Mouse (Mus musculus) kidney, postnatal 25 days (tissue): ENCODE data around the gene Uhrf1bp1.
A peak's percentile ranks its signal among the peaks of the same experiment; 100 is the strongest.

Experiments used
- DNase-seq, 2 experiments: peaks; one replicate each; pipeline ENCODE4 v3.0.0; 2021; ENCODE audit warnings: mixed read lengths in 2 of 2

Gene Uhrf1bp1

DNA sequence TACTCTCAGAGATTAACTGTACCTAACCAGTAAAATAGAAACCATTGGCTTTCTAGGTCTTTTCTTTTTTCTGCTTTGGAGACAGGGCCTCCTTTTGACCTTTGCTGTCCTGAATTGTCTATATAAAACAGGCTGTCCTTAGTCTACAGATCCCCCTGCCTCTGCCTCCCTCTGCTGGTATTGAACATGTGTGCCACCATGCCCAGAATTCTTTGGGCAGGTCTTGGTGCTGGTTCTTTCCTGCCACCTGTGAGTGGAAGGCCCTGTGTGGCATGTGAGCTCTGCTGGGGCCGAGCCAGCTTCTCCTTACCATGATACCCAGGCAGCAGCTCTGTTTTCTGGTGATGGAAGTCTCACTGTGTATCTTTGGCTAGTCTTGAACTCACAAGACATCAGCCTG, 7.9 kb upstream of the Uhrf1bp1 start:
- no peak for DNase-seq

DNA sequence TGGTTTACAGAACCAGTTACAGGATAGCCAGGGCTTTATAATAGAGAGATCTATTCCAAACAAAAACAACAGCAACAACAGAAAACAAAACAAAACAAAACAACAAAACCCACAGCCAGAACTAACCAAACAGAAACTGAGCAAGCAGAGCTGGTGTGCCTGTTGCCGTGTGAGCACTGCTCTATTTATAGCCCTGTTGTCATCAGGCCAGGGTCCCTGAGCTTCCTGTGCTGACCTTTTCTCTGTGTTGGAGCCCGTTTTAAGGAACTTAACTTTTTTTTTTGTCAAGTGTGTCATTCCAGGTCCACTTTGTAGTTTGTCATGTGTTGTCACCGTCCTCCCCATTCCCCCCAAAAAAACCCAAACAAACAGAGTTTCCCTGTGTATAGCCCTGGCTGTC, 5.2 kb upstream of the Uhrf1bp1 start:
- DNase-seq, result no peak

DNA sequence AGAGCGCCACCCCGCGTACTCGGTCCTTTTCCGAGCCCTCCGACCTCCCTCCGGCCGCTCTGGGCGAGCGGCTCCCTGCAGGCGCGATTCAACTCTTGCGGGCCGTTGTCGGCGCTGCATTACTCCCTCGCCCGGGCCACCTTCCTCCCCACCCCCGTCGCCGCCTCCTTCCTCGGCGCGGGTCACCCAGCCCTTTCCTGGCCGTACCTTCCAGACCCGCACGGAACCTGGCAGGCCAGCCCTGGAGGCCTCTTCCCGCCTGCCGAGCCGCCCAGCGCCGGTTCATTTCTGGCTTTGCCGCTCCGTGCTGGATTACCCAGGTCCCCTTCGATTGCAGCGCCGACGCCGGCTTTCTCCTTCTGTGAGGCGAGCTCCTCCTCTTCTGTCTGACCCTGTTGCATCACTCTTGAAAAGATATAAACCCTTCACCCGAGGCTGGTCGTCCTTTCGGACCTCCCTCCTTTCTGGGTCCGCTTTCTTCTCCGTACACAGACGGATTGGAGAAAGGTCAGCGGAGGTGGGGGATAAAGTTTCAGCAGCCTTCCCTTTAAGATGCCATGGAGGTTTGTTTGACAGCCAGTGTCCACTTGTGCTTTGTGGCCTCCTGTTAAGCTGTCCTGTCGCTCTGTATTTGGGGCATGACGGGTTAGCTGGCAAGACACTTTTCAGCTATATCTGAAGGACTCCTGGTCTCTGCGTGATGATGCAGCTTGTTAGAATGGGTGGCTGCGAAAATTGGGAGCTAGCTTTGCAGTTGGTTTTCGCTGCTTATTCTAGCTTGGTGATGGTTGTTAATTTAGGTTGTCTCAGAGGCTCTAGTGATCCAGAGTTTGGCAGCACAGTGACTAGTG, 782 bp downstream of the Uhrf1bp1 start:
- peak; percentile 75 to 91 for DNase-seq

DNA sequence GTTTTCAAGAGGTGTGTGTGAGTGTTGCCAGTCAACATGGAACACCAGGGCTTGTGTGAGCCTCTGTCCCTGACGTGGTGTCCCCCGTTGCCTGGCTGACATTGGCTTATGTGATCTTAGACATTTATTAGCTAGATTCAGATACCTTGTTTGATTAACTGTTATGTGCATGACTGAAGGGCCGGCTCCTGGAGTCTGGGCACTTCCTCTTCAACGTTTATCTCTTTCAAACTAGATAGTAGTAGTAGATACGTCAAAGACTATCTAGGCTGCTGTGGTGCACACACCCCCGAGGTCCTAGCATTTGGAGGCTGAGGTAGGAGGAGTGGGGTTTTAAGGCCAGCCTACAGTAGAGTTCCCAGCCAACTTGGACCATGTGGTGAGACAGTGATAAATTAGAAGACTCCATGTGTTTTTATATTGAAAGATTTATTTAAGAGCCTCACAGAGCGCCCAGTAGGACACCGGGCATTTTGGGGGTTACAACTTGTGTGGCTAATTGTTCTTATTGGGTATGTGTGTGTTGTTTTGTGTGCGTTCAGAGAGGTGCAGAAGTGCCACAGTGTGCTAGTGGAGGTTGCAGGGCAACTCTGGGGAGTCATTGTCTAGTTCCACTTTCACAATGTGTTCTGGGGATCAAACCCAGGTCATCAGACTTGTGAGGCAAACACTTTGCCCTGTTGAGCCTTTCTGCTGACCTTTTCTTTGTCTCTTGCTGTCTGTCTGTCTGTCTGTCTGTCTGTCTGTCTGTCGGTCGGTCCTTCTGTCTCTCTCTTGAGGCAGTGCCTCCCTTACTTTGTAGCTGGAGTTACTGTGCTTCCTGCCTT, 1.6 kb downstream of the Uhrf1bp1 start:
- no peak for DNase-seq

DNA sequence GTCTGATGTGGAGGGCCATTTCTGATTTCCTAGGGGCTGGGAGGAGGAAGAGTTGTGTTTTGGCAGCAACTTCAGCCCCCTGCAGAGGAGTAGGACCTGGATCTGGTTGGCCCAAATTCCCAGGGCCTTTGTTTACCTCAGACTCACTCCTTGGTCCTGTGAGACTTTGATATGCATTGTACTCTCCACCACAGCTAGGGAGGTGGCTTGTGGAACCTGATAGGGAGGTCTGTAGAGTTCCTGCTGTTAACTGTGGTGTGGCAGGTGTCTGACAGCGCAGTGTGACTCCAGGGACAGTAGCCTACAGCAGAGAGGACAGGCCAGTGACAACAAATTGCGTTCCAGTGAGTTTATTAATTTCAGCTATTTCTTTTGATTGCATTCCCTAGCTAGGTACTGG, 2.9 kb downstream of the Uhrf1bp1 start:
- DNase-seq, result no peak

DNA sequence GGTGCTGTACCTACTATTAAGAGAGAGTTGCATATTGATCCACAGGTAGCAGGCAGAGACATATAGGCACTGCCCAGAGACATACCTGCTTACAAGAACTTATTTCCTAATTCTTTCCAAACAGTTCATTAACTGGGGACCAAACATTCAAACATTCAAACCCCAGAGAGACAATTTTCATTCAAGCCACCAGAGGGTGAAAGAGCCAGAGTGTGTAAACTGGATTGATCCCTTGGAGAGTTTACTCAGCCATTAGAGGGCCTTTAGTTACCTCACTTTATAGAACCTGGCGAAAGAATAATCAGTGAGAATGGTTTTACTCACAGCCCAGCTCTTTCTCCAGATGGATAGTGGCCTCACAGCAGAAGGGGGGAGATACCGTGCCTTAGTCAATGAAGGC, 9.2 kb downstream of the Uhrf1bp1 start:
- DNase-seq, result no peak

DNA sequence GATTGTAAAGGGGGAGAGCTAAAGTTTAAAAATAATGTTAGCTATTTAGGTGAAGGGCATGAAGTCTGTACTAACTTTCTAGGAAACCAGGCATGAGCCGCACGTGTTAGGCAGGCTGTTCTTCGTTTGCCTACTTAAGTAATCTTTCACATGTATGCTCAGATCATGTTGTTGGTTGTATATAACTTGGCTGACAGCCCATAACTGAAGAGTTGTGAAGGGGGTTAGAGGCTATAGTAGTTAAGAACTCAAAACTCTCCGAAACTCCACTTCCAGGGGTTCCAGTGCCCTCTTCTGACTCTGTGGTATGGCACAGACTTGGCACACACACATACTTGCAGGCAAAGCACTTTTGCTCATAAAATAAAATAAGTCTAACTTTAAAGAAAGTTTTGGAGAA, 10.5 kb downstream of the Uhrf1bp1 start:
- no peak for DNase-seq

DNA sequence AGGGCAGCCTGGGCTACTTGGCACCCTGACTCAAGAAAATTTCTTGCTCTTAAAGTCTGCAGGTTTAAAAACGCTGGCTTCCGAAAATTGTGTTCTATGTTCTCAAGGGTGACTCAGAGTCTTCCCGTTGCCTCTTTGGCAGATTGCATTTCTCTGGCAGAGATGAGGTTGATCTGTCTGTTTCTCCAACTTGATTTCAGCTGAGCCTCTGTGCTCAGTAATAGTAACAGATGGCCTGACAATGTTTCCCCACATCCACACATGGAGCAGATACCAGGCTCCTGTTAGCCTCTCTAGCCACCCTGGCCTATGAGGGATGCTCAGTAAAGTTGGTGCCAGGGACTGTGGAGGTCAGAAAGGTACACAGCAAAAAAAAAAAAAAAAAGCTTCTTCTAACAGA, 15.6 kb downstream of the Uhrf1bp1 start:
- DNase-seq, result no peak

DNA sequence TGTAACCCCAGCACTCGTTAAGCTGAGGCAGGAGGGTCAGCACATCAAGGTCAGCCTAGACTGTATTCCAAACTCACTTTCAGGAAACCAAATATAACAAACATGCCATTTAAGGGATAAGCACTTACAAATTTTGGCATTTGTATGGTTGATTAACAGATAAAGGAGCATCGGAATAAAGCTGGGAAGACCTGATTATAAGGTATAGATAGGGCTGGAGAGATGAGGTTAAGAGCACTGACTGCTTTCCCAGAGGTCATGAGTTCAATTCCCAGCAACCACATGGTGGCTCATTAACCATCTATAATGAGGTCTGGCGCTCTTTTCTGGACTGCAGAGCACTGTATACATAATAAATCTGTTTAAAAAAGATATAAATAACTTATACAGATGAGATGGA, 17.3 kb downstream of the Uhrf1bp1 start:
- DNase-seq, result no peak

DNA sequence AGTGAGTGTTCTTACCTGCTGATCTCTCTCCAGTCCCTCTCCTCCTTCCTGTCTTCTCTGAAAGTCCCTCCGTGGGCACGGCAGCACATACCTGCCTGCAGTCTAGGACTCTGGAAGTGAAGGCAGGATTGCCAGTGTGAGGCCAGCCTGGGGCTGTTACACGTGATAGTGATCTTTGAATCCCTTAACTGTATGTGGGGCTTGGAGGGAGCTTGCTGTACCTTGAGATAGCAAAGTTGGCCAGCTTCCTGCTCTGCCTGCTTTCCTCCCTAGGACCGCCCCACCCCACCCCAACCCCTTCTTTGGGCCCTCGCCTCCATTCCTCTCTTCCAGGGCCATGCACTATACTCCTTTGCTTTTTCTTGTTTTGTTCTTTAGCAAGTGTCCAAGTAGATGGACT, 18.3 kb downstream of the Uhrf1bp1 start:
- DNase-seq, result no peak

DNA sequence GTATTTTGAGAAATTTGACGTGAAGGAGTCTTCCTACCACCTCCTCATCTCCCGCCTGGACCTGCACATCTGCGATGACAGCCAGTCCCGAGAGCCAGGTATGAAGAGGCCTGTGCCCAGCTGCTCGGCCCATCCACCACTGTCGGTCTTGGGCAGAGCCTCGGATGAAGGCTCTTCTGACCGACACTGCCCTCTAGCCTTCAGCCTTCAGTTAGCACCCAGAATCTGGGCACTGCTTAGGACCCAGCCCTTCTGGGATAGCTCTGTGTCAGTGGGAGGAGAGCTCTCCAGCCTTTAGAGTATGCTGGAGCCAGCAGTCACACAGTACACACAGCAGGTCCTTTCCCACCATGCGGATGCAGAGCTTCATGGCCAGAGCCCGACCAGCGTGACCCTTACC, 25.3 kb downstream of the Uhrf1bp1 start:
- DNase-seq, result peak in 1 of 2 experiments; percentile 25

DNA sequence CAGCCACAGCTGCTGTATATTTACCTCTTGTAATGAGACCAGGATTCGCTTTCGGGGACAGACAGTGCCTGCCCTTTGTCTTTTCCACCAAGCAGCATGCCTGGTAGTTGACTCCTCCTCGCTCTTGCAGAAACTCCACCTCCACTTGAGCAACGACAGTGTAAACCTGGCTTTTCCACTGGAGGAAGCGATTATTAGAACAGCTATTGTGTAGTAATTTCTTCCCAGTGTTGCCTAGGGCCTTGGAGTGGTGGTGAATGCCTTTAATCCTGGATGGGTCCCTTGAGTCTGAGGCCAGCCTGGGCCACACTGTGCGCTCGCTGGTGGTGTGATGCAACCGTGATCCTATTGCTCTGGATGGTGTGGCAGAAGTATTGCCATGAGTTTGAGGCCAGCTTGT, 26.9 kb downstream of the Uhrf1bp1 start:
- DNase-seq, result no peak

DNA sequence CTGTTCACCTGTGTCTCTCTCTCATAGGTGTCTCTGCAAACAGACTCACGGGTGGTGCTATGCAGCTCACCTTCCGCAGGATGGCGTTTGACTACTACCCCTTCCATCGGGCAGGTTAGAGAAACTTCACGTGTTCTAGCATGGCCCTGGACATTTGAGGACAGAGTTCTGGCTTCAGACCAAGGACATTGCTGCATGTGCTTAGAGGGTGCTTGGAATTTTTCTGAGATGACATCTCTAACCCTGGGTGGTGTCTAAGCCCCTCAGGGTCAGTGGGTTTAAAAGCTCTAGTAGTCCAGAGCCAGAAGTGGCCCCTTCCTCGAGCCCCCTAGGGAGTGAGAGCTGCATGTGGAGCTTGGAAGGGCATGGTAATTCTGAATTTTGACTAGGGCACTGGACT, 27.8 kb downstream of the Uhrf1bp1 start:
- DNase-seq, result no peak

DNA sequence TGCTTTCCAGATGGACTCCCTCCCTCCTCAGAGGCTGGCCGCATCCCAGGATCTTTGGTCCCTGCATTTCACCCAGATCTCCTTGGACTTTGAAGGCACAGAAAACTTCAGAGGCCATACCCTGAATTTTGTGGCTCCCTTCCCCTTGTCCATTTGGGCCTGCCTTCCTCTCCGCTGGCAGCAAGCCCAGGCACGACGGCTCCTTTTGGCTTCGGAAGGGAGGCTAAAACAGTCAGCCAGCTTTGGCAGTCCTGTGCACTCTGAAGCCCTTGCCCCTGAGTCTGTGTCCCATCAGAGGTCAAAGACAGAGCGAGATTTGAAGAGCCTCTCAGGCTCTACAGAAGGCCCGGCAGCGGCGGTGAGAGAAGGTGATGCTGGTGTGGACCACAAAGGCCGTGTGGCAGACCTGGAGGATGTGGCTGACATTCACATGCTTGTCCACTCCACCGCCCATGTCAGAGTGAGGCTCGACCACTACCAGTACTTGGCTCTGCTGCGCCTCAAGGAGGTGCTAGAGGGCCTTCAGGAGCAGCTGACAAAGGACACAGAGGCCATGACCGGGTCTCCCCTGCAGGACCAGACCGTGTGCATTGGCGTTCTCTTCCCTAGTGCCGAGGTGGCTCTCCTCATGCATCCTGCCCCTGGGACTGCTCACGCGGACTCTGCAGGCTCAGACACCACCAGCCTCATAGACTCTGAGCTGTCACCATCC, 30.4 kb downstream of the Uhrf1bp1 start:
- no peak for DNase-seq

DNA sequence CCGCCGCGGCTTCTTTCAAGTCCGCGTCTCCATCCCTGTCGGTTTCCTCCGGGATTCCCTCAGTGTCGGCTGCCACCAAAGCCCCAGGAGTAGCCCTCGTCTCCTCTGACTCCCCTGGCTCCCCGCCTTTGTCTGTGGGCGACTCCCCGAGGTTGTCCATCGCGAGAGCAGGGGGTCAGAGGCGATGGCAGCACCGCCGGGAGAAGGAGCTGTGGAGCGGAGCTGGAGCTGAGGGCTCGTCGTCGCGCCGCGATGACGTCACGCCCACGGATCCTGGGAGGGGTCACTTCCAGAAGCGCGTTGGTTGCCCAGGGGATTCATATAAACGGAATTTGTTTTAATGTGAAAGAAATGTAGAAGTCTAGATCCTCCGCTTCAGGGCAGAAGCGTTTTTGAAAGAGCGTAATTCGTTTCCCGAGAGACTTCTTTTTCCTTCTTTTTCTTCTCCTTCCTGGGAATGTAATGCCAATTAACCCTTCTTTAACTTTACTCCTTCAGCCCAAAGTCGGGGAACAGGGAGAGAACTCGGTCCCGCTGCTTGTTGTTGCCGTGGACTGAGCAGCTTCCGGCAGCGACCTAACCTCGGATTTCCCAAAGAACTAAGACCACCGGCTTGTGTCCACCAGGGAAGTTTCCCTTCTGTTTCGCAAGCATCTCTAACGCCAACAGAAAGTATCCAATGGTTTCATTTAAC, 51.4 kb downstream of the Uhrf1bp1 start:
- peak; percentile 95 to 97 for DNase-seq

DNA sequence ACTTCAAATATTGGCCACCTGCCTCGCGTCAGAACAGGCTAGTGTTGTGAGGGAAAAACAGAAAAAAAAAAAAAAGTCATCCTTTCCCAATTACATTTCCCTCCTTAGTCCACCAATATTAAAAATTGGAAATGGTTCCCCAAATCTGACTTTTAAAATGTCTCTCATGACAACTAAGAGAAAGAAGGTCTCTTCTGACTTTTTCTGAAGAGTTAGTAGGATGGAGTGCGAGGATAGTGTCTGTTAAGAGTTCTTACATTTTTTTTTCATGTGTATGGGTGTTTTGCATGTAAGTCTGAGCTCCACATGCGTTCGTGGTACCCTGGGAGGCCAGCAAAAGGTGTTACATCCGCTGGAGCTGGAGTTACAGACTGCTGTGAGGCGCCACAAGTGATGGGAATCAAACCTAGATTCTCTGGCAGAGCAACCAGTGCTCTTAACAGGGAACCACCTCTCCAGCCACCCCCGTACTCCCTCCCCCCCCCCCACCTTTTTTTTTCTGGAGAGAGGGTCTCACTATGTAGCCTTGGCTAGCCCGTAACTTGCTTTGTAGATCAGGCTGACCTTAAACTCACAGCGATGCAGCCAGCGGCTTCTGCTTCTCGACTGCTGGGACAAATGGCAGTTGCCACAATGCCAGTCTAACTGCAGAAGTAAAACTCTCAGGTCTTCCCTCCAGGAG, 52.1 kb downstream of the Uhrf1bp1 start:
- DNase-seq, result peak; percentile 59 to 74

DNA sequence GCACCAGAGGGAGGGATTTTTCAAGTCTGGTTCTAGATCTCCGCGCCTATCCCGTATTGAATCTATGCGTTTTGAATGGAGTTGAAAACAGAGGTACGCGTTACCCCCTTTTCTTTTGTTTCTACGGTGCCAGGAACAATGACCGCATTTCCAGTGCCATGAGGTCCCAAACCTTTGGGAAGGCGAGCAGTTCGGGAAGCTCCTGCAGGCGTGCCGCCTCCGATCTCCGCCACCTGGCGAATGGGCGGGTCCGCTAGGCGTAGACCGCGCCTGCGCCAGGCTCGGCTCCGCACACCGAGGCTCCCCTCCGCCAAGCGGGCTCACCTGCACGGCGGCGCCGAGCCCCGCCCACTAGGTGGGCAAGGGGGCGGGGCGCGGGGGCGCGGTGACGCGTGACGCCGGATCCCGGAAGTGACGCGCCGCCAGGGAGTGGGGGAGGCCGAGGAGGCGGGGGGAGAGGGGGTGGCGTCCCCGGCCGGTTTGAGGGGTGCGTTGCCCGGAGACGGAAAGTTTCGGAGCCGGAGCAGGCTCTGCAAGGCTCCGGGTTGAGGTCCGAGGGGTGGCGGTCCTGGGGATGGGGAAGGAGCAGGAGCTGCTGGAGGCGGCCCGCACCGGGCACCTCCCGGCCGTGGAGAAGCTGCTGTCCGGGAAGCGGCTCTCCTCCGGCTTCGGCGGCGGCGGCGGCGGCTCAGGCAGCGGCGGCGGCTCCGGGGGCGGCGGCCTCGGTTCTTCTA, 52.8 kb downstream of the Uhrf1bp1 start, which contains the start of gene Anks1:
Anks1 (plus strand) TSS at position 419 of the 734 bp plus-strand sequence.
- peak; percentile 88 to 94 for DNase-seq

DNA sequence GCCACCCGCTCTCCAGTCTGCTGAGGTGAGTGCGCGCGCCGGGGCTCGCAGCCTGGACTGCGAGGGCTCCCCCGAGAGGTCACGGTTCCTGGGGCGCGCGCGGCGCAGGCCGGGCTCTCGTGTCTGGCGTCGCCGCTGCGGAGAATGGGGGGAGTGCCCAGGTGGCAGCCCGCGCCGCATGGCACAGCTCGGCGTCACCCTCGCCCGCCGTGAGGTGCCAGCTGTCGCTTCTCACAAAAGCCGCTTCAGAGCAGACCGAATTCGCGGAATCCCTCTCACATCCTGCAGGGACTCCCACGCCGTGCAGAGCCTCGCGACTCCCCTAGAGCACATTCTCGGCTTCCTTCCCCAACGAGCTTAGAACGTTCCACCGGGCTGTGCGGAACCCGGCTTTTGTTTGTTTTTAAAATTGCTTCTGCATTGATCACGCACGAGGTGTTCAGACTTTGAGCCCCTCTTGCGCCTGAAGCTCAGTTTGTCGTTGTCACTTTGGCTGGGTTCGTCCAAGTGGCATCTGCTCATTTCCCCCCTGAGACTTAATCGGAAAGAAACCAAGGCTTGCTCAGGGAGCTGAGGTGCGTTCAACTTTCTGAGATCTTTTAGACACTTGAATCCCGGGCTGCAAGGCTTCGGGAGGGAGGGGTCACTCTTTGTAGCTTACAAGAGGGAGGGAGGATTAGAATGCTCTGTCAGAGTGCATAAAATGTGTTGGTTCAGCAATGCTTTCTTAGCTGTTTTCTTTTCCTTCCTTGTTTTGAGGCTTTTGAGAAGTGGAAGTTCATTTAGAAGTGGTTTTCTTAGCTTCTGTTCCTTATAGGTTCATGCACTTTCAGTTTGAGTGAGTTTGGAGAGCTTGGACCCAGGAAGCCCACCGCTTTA, 53.6 kb downstream of the Uhrf1bp1 start, which contains the start of gene Taf11:
Taf11 (minus strand) TSS at position 223 of the 879 bp plus-strand sequence.
- peak in 1 of 2 experiments; percentile 51 for DNase-seq

DNA sequence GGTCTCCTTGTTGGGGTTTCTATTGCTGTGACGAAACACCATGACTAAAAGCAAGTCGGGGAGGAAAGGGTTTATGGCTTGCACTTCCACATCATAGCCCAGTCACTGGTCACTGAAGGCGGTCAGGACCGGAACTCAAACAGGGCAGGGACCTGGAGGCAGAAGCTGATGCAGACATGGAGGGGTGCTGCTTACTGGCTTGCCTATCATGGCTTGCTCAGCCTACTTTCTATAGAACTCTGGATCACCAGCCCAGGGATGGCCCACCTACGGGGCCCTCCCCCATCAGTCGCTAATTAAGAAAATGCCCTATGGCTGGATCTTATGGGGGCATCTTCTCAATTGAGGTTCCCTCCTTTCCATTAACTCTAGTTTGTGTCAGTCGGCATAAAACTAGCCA, 55.1 kb downstream of the Uhrf1bp1 start:
- DNase-seq, result no peak

DNA sequence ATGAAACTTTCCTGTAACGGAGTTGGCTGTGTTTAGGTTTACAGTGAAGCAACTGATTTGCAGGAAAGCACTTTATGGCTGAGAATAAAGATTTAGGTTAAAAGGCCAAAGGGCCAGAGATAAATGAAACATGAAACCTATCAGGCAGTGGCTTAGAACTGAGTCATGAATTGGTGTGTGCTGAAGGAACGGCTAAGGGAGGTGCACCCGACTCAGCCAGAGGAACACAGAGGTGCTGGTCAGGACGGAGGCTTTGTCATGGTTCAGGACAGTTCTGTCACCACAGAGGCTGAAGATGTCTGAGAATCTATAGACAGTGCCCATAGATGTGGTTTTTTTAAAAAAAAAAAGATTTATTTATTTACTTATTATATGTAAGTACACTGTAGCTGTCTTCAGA, 58.5 kb downstream of the Uhrf1bp1 start:
- DNase-seq, result no peak
